Mouse (Mus musculus) forebrain, embryonic 12.5 days (tissue): ENCODE data around the gene Slc25a12. TPM values are rescaled to one million over a fixed set of nuclear protein-coding genes. Genes with fewer than 3 reads are reported as not detected.
"Not testable (repeated sequence)": the region's sequence is repeated elsewhere in the genome, so short reads cannot be mapped to it uniquely, and the experiment has no call there.

ENCODE experiments used
- ATAC-seq: fragments of 200-750 bp; cut with Nextera tagmentation; 2 replicates; pipeline ENCODE4 v1.8.0; 2017; ENCODE audit warnings: moderate TSS enrichment; ENCODE audit not compliant: low FRiP score
- H3K27ac ChIP-seq: fragments of 300-500 bp; sonication (generic); 2 replicates; pipeline ENCODE4 v1.5.1; 2016; ENCODE audit warnings: mild to moderate bottlenecking
- H3K27me3 ChIP-seq: fragments of 300-500 bp; sonication (generic); 2 replicates; pipeline ENCODE4 v1.6.1; 2016; ENCODE audit warnings: mild to moderate bottlenecking
- H3K36me3 ChIP-seq: fragments of 300-500 bp; sonication (generic); replicated peaks from 2 replicates; pipeline ENCODE4 v1.6.1; 2016; ENCODE audit warnings: mild to moderate bottlenecking
- H3K4me1 ChIP-seq: fragments of 300-500 bp; sonication (generic); 2 replicates; pipeline ENCODE4 v1.6.1; 2016
- H3K4me2 ChIP-seq: fragments of 300-500 bp; sonication (generic); 2 replicates; pipeline ENCODE4 v1.6.1; 2016; ENCODE audit warnings: mild to moderate bottlenecking, moderate library complexity
- H3K4me3 ChIP-seq: fragments of 300-500 bp; sonication (generic); replicated peaks from 2 replicates; pipeline ENCODE4 v1.5.1; 2016; ENCODE audit warnings: mild to moderate bottlenecking
- H3K9ac ChIP-seq: fragments of 300-500 bp; sonication (generic); 2 replicates; pipeline ENCODE4 v1.6.1; 2016; ENCODE audit warnings: mild to moderate bottlenecking
- H3K9me3 ChIP-seq: fragments of 300-500 bp; sonication (generic); 2 replicates; pipeline ENCODE4 v1.6.1; 2016
- WGBS: fragments of 180-500 bp; shearing (Covaris S2); methylation state at CpG from one replicate; pipeline ENCODE4 v1.1.7; 2016; 5-methylcytosine and 5-hydroxymethylcytosine counted together
- polyA plus RNA-seq: library from polyadenylated mRNA; unstranded; fragments of >200 nt; fragmentation: Nextera tagmentation; extraction: Ambion mirVana; gene quantifications from 2 replicates; pipeline ENCODE4 v1.2.1, GENCODE M21; 2016

Slc25a12 gene
- polyA plus RNA-seq, result 53.8 and 61.2 TPM in 2 replicates

DNA sequence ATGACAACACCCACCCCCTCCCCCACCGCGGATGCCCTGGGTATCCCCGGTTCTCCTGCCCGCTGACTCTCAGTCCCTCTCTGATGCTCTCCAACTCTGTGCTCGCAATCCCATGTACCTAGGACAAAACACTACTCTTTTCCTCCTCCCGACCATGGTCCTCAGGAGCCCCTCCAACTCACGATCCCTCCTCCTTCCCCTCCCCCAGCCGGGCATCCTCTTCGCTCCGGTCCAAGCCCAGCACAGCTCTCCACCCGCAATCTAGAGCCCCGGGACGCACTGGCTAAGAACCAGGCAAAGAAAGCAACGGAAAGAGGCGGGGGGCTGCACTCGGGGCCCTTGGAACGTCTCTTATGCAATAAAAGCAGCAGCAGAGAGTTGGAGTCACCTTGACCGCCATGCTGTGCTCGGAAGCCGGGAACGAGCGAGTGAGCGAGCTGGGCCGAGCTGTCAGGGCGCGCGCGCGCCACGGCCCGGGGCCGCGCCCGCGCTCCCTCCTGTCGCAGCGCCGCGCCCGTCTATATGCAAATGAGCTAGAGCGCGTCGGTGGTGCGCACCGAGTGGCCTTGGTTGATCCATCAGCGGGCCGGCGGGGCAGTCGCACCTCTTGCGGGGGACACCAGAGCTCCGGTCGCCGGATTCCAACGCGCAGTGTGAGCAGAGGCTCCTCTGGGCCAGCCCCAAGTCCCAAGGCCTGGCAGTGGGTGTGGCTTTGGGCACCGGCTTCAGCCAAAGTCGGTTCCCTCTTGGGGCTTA is at the start of gene Slc25a12:
TSS of gene Slc25a12 (minus strand) at position 625 of the 756 bp plus-strand sequence.
- under 1% methylated on average over 57 of the region's 57 CpGs for WGBS
- H3K27ac ChIP-seq, result peak within 1 kb of the TSS; percentile 75
- no peaks in the 10 kb centered on the region for H3K36me3 ChIP-seq
- H3K4me2 ChIP-seq, result peak within 1 kb of the TSS; percentile 71
- peaks cover 16% of the 10 kb centered on the region for H3K4me1 ChIP-seq
- no peaks in the 10 kb centered on the region for H3K9me3 ChIP-seq
- ATAC-seq, result peak; percentile 95
- H3K4me3 ChIP-seq, result peak within 1 kb of the TSS; percentile 64
- H3K9ac ChIP-seq, result peak within 1 kb of the TSS; percentile 82
- peaks cover 4% of the 10 kb centered on the region; the same call in 1 of the 2 replicates for H3K27me3 ChIP-seq

DNA sequence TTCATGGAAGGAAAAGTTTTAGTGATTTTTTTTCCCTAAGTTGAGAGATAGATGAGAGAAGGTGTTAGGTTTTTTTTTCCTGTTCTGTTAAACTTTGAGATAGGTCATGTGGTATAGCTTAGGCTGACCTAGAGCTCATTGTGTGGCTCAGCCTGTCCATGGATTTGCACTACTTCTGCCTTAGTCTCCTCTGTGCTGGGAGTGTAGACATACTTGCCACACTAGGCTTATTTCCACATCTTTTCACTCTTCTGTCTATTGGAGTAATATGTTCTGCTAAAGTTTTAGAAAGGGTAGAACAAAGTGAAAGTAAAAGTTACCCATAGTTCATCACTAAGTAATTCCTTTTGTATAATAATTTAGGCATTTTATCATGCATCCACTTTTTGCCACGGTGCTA is 38.1 kb upstream of the Slc25a12 start:
- no peak overlapping the region for H3K9ac ChIP-seq
- no peaks in the 10 kb centered on the region for H3K27me3 ChIP-seq
- WGBS, result 95% methylated on average over 1 of the region's 1 CpGs
- peaks cover 45% of the 10 kb centered on the region for H3K36me3 ChIP-seq
- no peaks in the 10 kb centered on the region for H3K9me3 ChIP-seq
- H3K4me2 ChIP-seq, result no peak overlapping the region
- no peak overlapping the region for H3K4me3 ChIP-seq
- no peak for ATAC-seq
- no peaks in the 10 kb centered on the region for H3K4me1 ChIP-seq
- H3K27ac ChIP-seq, result no peak overlapping the region

DNA sequence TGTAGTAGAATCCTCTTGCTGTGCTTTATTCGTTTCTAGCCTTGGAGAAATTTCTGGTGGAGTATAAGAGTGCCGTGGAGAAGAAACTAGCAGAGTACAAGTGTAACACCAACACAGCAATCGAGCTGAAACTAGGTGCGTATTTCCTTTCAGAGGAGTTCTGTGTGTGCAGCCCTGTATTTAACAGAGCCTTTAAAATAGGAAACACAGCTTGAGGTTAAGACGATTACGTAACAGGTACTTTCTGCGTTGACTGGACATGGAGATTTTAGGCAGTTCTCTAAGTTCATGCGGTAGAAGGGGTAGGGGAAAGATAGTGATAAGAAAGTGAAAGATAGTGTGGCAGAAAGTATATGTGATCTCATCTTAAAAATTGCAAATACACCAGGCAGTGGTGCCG is 22.3 kb upstream of the Slc25a12 start:
- Histone ChIP-seq H3K9me3 (no peaks in the 10 kb centered on the region), H3K4me3 (peak overlapping the region; percentile 94), H3K4me2 (peak overlapping the region; percentile 79), H3K9ac (peak overlapping the region; percentile 80), H3K4me1 (peaks cover 14% of the 10 kb centered on the region), H3K27ac (no peak overlapping the region; the same call in 1 of the 2 replicates), H3K36me3 (peaks cover 32% of the 10 kb centered on the region), H3K27me3 (no peaks in the 10 kb centered on the region)
- WGBS, result 72% methylated on average over 9 of the region's 9 CpGs
- no peak for ATAC-seq

DNA sequence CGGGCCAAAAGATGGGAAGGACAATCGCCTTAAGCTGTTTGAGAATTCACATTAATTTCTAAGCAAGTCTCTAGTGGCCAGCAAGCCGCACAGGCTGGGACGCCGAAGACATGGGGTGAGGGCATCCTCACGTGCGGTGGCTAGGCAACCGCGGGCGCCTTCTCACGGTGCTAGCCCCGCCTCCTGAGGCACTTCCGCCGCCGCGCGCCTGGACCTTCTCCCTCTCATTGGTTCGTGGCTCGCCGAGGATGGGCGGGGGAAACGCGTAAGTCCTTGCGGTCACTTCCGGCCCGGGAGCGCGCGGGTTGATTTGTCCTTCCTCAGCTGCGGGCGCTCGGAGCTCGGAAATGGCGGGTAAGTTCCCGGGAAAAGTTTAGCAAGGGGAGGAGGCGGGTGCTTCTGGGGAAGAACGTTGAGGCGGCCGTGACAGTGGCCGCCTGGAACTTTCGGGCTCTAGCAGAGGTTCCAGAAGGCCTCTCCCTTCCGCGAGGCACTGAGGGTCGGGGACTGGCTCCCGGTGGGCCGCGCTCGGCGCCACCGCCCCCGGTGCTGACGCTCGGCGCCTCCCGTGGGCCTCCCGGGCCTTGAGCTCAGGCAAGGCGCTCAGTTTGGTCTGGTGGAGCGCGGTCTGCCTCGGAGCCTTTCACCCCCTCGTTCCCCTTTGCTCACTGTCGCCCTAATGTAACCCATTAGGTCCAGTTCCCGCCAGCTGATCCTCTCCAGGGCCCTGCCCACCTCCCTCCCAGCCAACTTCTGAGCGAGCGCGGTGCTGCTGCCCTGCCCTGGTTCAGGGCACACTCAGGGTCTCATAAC is 21.6 kb upstream of the Slc25a12 start, which contains the start of gene Hat1:
TSS of gene Hat1 (plus strand) at position 8 of the 813 bp plus-strand sequence.
- under 1% methylated on average over 66 of the region's 66 CpGs for WGBS
- peak within 1 kb of the TSS; percentile 79 for H3K27ac ChIP-seq

DNA sequence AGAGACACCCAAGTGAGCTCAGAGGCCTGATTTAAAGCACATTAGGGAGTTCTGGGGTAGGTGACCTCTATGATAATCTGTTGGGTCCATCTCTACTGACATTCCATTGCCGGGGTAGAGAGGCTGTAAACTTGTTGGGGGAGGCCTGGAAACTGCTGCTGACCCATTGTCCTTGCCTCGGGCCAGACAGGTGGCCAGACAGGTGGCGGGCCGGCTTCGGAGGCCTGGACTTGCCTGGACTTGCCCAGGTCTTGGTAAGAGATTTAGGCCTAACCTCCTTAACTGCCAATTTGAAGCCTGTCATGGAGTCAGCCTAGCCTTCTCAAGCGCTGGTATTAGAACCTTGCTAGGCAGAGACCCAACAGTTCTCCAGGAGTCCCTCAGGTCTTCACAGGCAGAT is 20.2 kb upstream of the Slc25a12 start:
- Histone ChIP-seq H3K4me3 (no peak overlapping the region), H3K4me2 (no peak overlapping the region), H3K4me1 (peaks cover 14% of the 10 kb centered on the region), H3K9me3 (no peaks in the 10 kb centered on the region), H3K36me3 (peaks cover 17% of the 10 kb centered on the region), H3K27ac (no peak overlapping the region), H3K9ac (no peak overlapping the region), H3K27me3 (no peaks in the 10 kb centered on the region)
- WGBS, result 95% methylated on average over 6 of the region's 6 CpGs
- no peak for ATAC-seq

More for the DNA sequence above, 21.6 kb upstream of the Slc25a12 start, which contains the start of gene Hat1:
- Histone ChIP-seq H3K4me3 (peak within 1 kb of the TSS; percentile 94), H3K9me3 (no peaks in the 10 kb centered on the region), H3K27me3 (no peaks in the 10 kb centered on the region), H3K9ac (peak within 1 kb of the TSS; percentile 80), H3K4me2 (peak within 1 kb of the TSS; percentile 79), H3K4me1 (peaks cover 14% of the 10 kb centered on the region), H3K36me3 (peaks cover 26% of the 10 kb centered on the region)
- peak; percentile 99 for ATAC-seq

DNA sequence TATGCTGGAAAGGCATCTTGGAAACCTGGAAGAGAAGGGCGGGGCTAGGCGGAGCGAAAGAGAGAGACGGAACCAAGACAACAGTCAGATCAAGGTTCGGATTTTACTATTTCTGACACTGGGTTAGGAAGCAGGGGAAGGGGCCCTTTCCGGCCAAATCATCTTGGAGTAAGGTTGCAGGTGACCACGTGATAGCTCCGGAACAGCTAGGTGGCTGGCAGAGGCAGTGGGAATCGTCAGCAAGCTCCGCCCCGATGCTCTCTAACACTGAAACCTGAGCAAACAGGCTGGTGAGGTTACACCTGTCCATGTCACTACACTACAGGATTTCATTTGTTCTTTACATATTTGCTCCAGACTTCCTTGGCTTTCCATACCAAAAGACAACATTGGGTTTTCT is 16.3 kb upstream of the Slc25a12 start:
- Histone ChIP-seq H3K4me2 (no peak overlapping the region), H3K36me3 (no peaks in the 10 kb centered on the region), H3K27ac (no peak overlapping the region), H3K4me1 (0 out of 2 replicates have a peak, but pooled peaks cover 3% of the 10 kb centered on the region), H3K27me3 (no peaks in the 10 kb centered on the region), H3K9ac (no peak overlapping the region), H3K9me3 (no peaks in the 10 kb centered on the region), H3K4me3 (no peak overlapping the region)
- no peak for ATAC-seq
- 41% methylated on average over 11 of the region's 11 CpGs for WGBS

DNA sequence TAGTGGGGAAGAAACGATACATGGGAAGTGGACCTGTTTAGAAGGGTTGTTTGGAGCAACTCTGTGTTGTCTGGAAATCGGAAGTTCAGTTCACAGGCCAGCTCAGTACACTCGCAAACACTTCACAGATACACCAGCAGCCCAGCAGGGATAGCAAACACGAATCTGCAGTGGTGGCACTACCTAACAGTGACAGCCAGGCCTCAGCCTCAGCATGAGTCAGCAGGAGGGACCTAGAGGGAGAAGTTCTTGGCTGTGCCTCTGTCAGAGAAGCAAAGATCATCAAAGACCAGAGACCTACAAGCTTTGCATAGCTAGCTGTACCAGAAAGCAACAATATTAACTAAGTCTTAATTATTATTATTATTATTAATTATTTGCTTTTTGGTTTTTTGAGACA is 14.4 kb upstream of the Slc25a12 start:
- WGBS, result 85% methylated on average over 4 of the region's 4 CpGs
- ATAC-seq, result no peak
- H3K27ac ChIP-seq, result no peak overlapping the region

DNA sequence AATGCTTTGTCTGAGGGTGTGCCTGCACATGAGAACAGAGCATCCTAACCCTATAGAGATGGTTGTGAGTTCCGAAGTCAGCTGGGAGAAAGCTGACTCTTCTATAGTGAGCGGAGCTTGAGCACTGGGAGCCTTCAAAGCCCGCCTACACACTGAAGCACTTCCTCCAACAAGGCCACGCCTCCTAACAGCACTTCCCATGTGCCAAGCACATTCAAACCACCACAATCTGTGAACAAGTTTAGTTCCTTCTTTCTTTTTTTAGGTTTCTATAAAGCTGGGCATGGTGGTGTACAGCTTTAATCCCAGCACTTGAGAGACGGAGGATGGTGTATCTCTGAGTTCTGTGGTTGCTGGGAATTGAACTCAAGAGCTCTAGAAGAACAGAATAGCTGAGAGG is 9.9 kb upstream of the Slc25a12 start:
- no peak overlapping the region for H3K4me3 ChIP-seq
- no peak for ATAC-seq
- H3K9ac ChIP-seq, result no peak overlapping the region
- H3K27me3 ChIP-seq, result no peaks in the 10 kb centered on the region
- no peak overlapping the region for H3K27ac ChIP-seq
- no peak overlapping the region for H3K4me2 ChIP-seq
- no peaks in the 10 kb centered on the region for H3K9me3 ChIP-seq
- H3K36me3 ChIP-seq, result no peaks in the 10 kb centered on the region
- no peaks in the 10 kb centered on the region for H3K4me1 ChIP-seq
- WGBS, result 87% methylated on average over 5 of the region's 5 CpGs

More for the DNA sequence above, 14.4 kb upstream of the Slc25a12 start:
- Histone ChIP-seq H3K27me3 (no peaks in the 10 kb centered on the region), H3K4me1 (no peaks in the 10 kb centered on the region), H3K36me3 (no peaks in the 10 kb centered on the region), H3K9ac (no peak overlapping the region), H3K4me3 (no peak overlapping the region), H3K9me3 (no peaks in the 10 kb centered on the region), H3K4me2 (no peak overlapping the region)

DNA sequence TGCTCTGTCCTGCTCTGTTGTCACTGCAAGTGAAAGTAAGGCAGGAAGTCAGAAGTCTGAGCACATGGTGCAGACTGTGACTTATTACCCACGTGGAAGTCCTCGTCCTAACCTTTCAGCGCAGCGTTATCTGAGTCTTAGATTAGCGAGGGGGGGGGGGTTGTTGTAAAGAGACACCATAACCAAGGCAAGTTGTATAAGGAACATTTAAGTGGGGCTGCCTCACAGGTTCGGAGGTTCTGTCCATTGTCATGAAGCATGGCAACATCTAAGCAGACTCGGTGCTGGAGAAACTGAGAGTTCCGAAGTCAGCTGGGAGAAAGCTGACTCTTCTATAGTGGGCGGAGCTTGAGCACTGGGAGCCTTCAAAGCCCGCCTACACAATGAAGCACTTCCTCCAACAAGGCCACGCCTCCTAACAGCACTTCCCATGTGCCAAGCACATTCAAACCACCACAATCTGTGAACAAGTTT is 8.9 kb upstream of the Slc25a12 start:
- Histone ChIP-seq H3K4me1 (no peaks in the 10 kb centered on the region), H3K27me3 (peaks cover 4% of the 10 kb centered on the region; the same call in 1 of the 2 replicates), H3K27ac (no peak overlapping the region), H3K9ac (no peak overlapping the region), H3K4me3 (no peak overlapping the region), H3K36me3 (no peaks in the 10 kb centered on the region), H3K4me2 (no peak overlapping the region), H3K9me3 (no peaks in the 10 kb centered on the region)
- WGBS, result 49% methylated on average over 11 of the region's 11 CpGs
- no peak for ATAC-seq

DNA sequence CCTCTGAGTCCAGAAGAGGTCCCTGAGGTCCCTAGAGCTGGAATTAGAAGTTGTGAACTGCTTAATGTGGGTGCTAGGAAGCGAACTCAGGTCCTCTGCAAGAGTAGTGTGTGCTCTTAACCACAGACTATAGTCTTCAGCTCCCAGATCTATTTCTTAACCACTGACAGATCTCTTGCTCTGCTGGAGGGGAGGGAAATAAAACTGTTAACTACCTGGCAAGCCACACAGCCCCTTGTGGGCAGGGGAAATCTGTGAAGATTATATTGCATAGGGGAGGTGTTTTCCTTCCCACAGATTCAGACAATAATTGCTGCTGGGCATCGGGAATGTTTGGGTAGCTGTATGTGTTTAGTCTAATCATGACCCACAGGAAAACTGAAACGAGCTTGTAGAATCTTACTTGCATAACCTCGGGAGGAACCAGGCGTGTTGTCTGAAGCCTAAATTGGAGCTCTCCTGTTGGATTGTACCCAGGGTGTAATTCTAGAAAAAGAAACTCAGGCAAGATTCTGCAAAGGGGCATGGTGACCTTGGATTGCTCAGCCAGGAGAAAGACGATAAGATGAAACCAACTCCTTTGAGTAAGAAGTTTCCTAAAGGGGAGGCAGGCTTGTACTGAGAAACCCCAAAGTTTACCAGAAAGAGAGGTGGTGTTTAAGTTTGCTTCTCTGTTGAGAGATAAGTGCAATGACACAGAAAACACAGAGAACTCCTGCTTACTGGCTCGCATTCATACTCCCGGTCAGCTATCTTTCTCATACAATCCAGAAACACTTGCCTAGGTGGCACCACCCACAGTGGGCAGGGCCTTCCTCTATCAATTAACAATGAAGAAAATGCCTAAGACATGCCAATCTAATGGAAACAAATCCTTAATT is 7.0 kb upstream of the Slc25a12 start:
- H3K27me3 ChIP-seq, result peaks cover 4% of the 10 kb centered on the region; the same call in 1 of the 2 replicates
- WGBS, result 76% methylated on average over 8 of the region's 8 CpGs
- no peaks in the 10 kb centered on the region for H3K4me1 ChIP-seq
- no peak for ATAC-seq
- no peak overlapping the region for H3K27ac ChIP-seq
- no peak overlapping the region for H3K4me2 ChIP-seq
- H3K36me3 ChIP-seq, result no peaks in the 10 kb centered on the region
- no peaks in the 10 kb centered on the region for H3K9me3 ChIP-seq
- H3K4me3 ChIP-seq, result no peak overlapping the region
- H3K9ac ChIP-seq, result no peak overlapping the region

DNA sequence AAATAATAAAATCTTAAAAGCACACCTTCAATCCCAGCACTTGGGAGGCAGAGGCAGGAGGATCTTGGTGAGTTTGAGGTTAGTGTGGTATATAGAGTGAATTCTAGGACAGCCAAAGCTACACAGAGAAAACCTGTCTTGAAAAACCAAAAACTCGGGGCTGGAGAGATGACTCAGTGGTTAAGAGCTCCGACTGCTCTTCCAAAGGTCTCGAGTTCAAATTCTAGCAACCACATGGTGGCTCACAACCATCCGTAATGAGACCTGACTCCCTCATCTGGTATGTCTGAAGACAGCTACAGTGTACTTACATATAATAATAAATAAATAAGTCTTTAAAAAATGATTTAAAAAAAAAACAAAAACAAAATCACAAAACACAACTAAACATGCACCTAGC is 4.7 kb upstream of the Slc25a12 start:
- ATAC-seq, result not testable (repeated sequence)

More for the DNA sequence above, 4.7 kb upstream of the Slc25a12 start:
- not testable (repeated sequence) for H3K4me3 ChIP-seq, H3K27ac ChIP-seq, H3K9ac ChIP-seq, H3K4me2 ChIP-seq, H3K27me3 ChIP-seq, H3K4me1 ChIP-seq, H3K9me3 ChIP-seq, H3K36me3 ChIP-seq
- WGBS, result 96% methylated on average over 4 of the region's 4 CpGs
